Mouse (Mus musculus) heart, postnatal 0 days (tissue): ENCODE results near the gene Rundc1.

Source experiments
- CTCF ChIP-seq: IDR thresholded peaks from 2 replicates; pipeline ENCODE4 v1.5.1; 2016; ENCODE audit warnings: antibody characterized with exemption, control low read depth, low read depth
- EP300 ChIP-seq: IDR thresholded peaks from 2 replicates; pipeline ENCODE4 v1.6.1; 2016; ENCODE audit warnings: antibody characterized with exemption, low read depth

GRCm38 (mm10) chr11:101477552-101478211 is 52.8 kb downstream of the Rundc1 start:
- TF ChIP-seq CTCF = no peak
- TF ChIP-seq EP300 = no peak
